Mouse (Mus musculus) 416B (cell line): Measurements from ENCODE around the gene Gm11060.

Experiments
- DNase-seq: peaks from one replicate; pipeline ENCODE4 v3.0.0; 2011; ENCODE audit warnings: low read depth

Gm11060 gene

DNA sequence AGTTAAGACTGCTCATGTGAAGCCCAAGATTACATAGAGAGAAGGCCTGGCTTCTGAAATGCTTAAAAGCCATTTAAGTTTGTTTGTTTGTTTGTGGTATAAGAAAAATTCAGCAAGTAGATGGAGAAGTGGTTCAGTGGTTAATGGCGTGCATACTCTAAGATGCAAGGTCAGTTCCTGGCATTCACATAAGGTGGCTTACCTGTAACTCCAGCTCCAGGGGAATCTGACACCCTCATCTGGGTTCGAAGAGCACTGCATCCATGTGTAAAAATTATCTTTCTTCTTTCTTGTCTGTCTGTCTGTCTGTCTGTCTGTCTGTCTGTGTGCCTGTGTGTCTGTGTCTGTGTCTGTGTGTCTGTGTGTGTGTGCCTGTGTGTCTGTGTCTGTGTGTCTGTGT, at the start of gene Gm11060:
Gene Gm11060 (plus strand): TSS at position 301 of the 400 bp plus-strand sequence.
- no peak for DNase-seq

GRCm38 (mm10) chr2:105043152-105043551, 48.7 kb upstream of the Gm11060 start:
- DNase-seq, result no peak

DNA sequence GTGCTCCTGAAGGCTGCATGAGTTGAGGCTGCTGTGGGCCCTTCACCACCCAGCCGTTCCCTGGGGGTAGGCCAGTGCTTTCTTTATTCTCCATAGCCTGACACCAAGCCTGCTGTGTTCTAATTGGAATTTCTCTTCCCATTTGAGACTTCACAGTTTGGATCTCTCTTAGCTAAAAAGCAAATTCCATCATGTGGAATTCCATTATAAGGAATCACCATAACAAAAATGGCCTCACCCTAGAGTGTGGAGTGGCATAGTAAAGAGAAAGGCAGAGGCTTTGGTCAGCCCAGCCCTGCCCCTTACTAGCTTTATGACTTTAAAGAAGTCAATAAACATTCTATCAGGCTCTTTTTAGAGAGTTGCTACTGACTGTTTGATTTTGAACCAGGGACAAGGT, 43.5 kb upstream of the Gm11060 start:
- no peak for DNase-seq

GRCm38 (mm10) chr2:105055529-105055928, 36.3 kb upstream of the Gm11060 start:
- no peak for DNase-seq

- no peak for DNase-seq
These were observed 33.2 kb upstream of the Gm11060 start for GRCm38 (mm10) chr2:105058577-105059116.

DNA sequence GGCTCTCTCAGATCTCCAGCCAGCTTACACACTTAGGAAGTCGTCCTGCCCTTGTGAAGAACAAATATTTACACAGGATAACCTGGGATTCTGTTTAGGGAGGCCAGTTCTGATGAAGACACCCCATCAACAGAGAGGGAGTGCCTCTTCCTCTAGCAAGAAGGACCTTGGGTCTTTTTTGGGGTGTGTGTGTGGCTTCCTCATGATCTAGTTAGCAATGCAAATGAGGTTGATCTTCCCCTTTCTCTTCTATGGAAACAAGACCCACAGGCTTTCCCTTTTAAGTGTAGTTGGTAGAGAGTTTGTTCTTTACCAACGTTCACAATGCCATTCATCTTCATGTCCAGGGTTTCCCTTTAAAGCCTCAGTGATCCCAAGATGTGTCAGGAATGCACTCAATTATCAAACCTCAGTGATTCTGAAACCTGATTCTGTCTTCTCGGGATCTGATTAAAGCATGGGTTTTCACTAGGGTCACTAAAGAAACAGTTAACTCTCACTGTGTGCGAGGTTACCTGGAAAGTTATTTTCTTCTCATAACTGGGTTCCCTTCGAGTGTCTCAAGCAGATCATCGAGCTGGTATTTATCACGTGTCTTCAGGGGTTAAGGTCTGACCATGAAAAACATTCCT, 29.0 kb upstream of the Gm11060 start:
- no peak for DNase-seq

DNA sequence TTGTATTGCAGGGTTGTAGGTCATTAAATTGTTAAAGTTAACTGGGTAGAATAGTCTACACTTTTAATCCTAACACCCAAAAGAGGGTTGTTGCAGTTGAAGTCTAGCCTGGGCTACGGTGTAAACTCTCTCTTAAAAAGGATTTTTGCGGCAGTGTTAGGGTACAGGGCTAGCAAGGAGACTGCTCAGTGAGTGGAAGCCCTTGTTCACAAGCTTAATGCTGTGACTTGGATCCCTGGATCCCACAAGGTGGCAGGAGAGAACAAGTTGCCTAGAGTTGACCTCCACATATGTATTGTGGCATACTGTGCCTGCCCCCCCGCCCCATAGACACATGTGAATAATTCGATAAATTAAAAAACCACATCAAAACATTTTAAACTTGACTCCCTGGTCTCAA, 19.3 kb upstream of the Gm11060 start:
- peak; percentile 2 for DNase-seq

DNA sequence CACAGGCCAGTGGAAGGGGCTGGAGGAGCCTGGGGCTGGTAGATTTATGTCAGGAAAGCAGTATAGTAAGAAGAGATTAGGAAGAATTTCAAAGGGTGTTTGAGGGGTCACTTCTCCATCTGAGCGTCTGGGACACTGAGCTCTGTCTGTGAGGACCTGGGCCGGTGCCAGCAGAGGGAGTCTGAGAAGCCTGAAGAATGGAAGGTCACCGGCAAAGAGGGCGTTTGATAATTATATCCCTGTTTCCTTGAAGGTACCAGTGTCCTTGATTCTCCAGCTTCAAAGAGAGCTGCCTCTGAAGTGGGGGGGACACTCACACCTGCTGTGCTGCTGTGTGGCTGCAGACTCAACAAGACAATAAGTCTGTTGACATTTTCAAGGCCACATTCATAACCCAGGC, 17.6 kb upstream of the Gm11060 start:
- DNase-seq, result no peak

GRCm38 (mm10) chr2:105075809-105076208, 16.0 kb upstream of the Gm11060 start:
- DNase-seq, result no peak

- no peak for DNase-seq
These were observed 14.7 kb upstream of the Gm11060 start for GRCm38 (mm10) chr2:105077151-105077550.

GRCm38 (mm10) chr2:105082256-105082790, 9.5 kb upstream of the Gm11060 start:
- no peak for DNase-seq

GRCm38 (mm10) chr2:105084035-105084434, 7.8 kb upstream of the Gm11060 start:
- no peak for DNase-seq

GRCm38 (mm10) chr2:105086081-105086480, 5.7 kb upstream of the Gm11060 start:
- DNase-seq, result no peak

- DNase-seq, result no peak
These were observed 3.8 kb upstream of the Gm11060 start for GRCm38 (mm10) chr2:105088005-105088404.

GRCm38 (mm10) chr2:105089083-105089482, 2.7 kb upstream of the Gm11060 start:
- no peak for DNase-seq

DNA sequence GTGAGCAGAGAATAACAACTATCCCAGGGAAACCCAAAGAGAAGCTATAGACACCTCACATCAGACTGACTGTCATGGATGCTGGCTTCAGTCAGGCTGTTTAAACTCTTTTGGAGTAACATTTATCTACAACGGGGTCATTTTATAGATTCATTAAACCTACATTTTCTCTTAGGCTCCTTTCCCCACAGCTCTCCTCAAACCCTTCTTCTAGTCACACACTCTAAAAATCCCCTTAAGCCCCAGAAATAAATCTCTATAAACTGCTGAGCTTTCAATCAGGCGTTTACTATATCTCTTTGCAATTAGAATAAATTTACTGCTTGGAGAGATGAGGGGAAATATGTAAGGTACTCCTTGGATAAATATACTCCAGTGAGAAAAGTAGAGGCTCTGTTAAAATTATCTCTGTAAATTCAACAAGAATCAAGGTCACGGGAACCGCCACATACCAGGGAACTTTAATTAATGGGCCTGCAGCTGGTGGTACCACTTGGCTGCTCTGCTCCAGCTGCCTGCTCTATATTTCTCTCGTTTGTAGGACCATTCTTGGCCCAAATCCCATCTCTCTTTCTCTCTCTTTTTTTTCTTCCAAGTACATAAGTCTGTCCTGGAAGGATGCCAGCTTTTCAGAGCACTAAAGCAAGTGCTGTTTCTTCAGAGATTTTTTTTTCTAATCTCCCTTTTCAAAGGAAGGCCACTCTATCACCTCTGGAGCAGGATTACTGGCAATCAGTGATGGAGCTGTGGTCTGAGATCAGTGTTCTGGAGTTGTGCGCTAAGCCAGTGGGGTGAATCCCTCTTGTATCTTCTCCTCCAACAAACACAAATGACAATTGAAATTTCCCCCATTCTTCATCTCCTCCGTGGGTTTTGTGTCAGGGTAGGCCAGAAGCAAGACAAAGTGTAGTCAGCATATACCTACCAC, 2.0 kb upstream of the Gm11060 start:
- DNase-seq, result no peak

DNA sequence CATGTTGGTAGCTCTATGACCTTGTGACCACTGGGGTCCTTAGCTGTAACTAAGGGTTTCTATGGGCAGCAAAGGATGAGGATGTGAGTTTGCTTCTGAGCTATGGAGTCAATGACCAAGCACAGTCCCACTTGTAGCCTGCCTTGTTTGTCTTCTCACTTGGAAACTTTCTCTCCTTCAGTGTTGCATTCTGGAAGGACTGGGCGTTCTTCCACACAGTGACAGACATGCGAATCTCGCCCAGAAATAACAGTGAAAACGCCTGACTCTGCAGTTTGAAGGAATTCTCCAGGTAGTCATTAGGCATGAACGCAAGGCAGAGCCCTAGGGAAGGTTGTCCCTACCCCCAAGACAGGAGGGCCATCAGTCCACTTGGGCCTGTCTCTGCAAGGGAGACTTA, 827 bp upstream of the Gm11060 start:
- no peak for DNase-seq

DNA sequence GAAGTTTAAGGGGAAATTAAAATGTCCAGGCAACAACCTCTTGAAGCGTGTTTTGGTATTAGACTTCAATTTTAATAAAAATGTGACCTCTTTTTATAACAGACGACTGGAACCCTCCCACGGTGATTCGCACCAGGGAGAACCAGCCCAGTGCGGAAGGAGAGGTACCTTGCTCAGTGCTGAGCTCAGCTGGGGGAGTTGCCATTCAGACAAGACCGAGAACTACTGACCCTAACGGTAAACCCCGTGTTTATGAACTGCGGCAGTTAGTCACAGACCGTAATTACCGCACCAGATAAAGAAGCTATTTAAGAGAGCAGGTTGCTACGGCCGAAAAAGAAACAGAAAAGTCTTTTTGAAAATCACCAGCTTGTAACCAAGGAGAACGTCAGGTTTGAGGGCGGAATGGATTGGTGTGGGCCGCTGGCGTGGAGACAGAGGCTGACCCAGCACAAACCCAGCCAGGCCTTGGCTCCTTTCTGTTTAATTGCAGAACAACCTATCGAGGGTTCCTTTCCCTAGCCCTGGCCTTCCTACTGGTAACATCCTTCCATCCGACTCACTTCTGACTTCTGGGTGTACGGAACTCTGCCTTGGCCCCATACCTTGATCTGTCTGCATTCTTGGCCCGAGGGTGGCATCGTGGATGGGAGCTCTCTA, 5.6 kb downstream of the Gm11060 start:
- no peak for DNase-seq

- no peak for DNase-seq
These were observed 7.6 kb downstream of the Gm11060 start for GRCm38 (mm10) chr2:105099410-105099809.

DNA sequence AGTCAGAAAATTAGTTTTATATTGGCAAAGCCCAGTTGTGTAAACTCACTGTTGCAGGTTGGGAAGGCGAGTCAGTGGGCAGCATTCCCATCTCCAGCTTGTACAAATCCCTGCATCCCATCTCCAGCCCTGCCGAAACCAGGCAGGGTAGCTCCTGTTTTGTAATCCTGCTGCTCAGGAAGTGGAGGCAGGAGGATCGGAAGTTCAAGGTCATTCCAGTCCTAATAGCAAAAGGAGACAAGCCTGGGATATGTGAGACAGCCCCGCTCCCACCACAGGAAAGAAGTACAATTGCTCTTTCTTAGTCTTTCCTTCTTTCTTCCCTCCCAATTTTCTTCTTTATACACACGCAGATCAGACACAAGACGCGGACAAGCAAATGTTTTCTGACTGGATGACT, 8.7 kb downstream of the Gm11060 start:
- no peak for DNase-seq

DNA sequence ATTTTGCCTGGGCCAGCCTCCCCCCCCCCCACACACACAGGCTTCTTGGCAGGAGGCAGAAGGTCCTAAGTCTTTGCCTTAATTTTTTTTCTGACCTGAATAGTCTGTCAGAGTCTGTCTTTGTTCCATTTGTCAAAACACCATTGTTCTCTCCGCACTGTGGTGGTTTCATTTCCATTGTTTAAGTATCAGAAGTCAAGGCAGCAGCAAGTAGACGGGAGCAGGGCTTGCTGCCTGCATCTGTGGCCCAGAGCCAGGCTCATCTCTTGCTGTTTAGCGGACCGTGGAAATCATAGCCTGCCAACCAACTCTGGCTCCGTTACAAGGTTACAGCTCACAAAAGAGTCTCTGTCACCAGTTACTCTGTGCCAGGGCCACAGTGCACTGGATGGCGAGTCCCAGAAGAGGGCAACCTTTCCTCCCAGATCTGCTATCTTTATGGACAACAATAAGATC, 16.9 kb downstream of the Gm11060 start:
- peak; percentile 4 for DNase-seq

- no peak for DNase-seq
These were observed 22.3 kb downstream of the Gm11060 start for GRCm38 (mm10) chr2:105114074-105114473.
